In the genomic region with DNA sequence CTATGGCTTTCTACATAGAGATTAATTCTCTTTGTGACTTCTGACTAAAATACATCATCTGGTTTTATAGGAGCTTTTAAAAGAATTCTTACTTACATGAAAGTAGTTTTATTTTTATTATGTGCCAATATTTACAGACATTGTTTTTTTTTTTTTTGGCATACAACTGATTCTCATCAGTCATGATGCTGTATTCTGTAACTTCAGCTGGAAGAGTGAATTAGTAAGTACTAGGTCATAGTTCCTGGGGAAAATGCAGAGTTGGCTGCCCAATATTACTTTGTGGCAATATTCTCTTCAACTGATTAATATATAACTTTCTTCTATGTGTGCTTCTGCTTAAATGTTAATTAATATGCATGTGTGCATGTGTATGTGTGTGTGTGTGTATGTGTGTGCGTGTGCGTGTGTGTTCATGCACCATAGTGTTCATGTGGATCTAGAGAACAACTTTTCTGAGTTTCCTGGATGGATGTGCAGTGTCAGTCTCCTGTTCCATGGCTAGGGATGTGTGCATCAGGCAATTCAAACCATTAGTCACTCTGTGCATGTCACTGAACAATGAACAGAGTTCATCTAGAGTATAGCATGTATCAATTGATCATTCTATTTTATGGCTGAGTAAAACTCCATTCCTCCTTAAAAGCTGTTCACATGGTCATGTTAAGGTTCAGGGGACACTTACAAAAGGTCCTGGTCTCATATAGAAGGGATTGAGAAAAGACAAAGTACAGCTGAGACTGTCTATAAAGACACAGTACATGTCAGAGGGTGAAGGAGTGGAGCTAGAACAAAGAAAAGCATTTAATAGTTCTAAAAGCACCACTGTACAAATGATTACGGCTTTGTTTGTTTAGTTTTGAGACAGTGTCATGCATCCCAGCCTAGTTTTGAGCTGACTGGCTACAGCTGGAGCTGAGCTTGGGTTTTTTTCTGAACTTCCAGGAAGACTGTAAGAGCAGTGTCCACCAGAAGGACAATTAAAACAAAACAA, we compare ENCODE assay signal across 21 mouse cellular contexts.
DNase-seq lines count a peak whose midpoint lies in the region; ATAC-seq and TF ChIP-seq lines count a peak whose summit lies in the region.
"Had no signal": no experiment of that assay in that cellular context is flagged by ENCODE, and none has a peak within 500 bp of the region (broad histone marks: within the 10 kb centered on the region; RNA-seq: fewer than 3 reads in every experiment).

No protein-coding gene starts in this region.

- H3K36me3 ChIP-seq in kidney, embryonic 15.5 days = no peaks in the 10 kb centered on the region
- H3K36me3 ChIP-seq in lung, postnatal 0 days (ENCODE audit: insufficient read depth, low read length) = no peaks in the 10 kb centered on the region
- H3K36me3 ChIP-seq in intestine, embryonic 16.5 days (ENCODE audit: control insufficient read depth, insufficient read depth, low read length) = no peaks in the 10 kb centered on the region
- H3K36me3 ChIP-seq: embryonic facial prominence, embryonic 13.5 days; forebrain, embryonic 12.5 days; heart, embryonic 10.5 days had no signal

- ATAC-seq in kidney, embryonic 15.5 days (replicated peaks; ENCODE audit: low FRiP score) = peak; percentile 91
- ATAC-seq in lung, postnatal 0 days = peak; percentile 37
- ATAC-seq in intestine, embryonic 16.5 days = peak; percentile 23; the same call in 1 of the 2 replicates
- ATAC-seq: forebrain, embryonic 16.5 days had no signal

- no peak for TF ChIP-seq CTCF in lung, postnatal 0 days (IDR thresholded peaks at IDR 0.05)

- no peak overlapping the region for H3K9ac ChIP-seq in kidney, embryonic 15.5 days
- no peak overlapping the region for H3K9ac ChIP-seq in lung, postnatal 0 days (replicated peaks; ENCODE audit: low read depth)
- no peak overlapping the region for H3K9ac ChIP-seq in intestine, embryonic 16.5 days (ENCODE audit: low read depth, low read length)
- H3K9ac ChIP-seq: embryonic facial prominence, embryonic 13.5 days; forebrain, embryonic 12.5 days had no signal

- no peaks in the 10 kb centered on the region for H3K27me3 ChIP-seq in kidney, embryonic 15.5 days
- no peaks in the 10 kb centered on the region for H3K27me3 ChIP-seq in lung, postnatal 0 days (replicated peaks; ENCODE audit: insufficient read depth, low read length)
- no peaks in the 10 kb centered on the region for H3K27me3 ChIP-seq in intestine, embryonic 16.5 days (replicated peaks; ENCODE audit: control insufficient read depth, insufficient read depth, low read length)
- H3K27me3 ChIP-seq: embryonic facial prominence, embryonic 13.5 days; forebrain, embryonic 12.5 days had no signal

- no peak for DNase-seq in kidney, postnatal 25 days
- DNase-seq in kidney, postnatal 14 days = peak; percentile 18
- no peak for DNase-seq in kidney, adult 8-10 months
- peak; percentile 28 for DNase-seq in lung, postnatal 0 days (ENCODE audit: low spot score)
- no peak for DNase-seq in lung, postnatal 4 days
- DNase-seq in testis, postnatal 10 days (ENCODE audit: low spot score) = no peak
- DNase-seq: adrenal gland, adult 2 months; adrenal gland, postnatal 25 days; cerebellum, adult 18-20 months; cerebellum, adult 9-11 months; cerebellum, postnatal 36 days; gastrocnemius, postnatal 10 days; heart, adult 18-20 months; heart, postnatal 10 days; heart, postnatal 4 days had no signal

- H3K27ac ChIP-seq in kidney, embryonic 15.5 days = peak overlapping the region; percentile 75
- no peak overlapping the region for H3K27ac ChIP-seq in lung, postnatal 0 days (ENCODE audit: low read length)
- H3K27ac ChIP-seq in intestine, embryonic 16.5 days (ENCODE audit: low read length) = no peak overlapping the region
- H3K27ac ChIP-seq: embryonic facial prominence, embryonic 13.5 days; forebrain, embryonic 12.5 days; heart, embryonic 10.5 days had no signal

- no peak overlapping the region for H3K4me2 ChIP-seq in kidney, embryonic 15.5 days
- no peak overlapping the region for H3K4me2 ChIP-seq in lung, postnatal 0 days (replicated peaks; ENCODE audit: low read depth, low read length)
- no peak overlapping the region for H3K4me2 ChIP-seq in intestine, embryonic 16.5 days (ENCODE audit: low read depth, low read length)
- H3K4me2 ChIP-seq: embryonic facial prominence, embryonic 13.5 days; forebrain, embryonic 12.5 days had no signal

- no peaks in the 10 kb centered on the region for H3K9me3 ChIP-seq in kidney, embryonic 15.5 days (replicated peaks)
- no peaks in the 10 kb centered on the region for H3K9me3 ChIP-seq in lung, postnatal 0 days (ENCODE audit: low read length)
- 0 out of 2 replicates have a peak, but pooled peaks cover 4% of the 10 kb centered on the region for H3K9me3 ChIP-seq in intestine, embryonic 16.5 days (ENCODE audit: control insufficient read depth, low read length)
- H3K9me3 ChIP-seq: embryonic facial prominence, embryonic 13.5 days; forebrain, embryonic 12.5 days; heart, embryonic 10.5 days had no signal

- WGBS in kidney, embryonic 15.5 days = 68% methylated on average over 3 of the region's 3 CpGs
- WGBS in lung, postnatal 0 days = 57% methylated on average over 3 of the region's 3 CpGs
- 75% methylated on average over 3 of the region's 3 CpGs for WGBS in intestine, embryonic 16.5 days

- no peak for TF ChIP-seq EP300 in lung, postnatal 0 days (IDR thresholded peaks at IDR 0.05)

- no peak overlapping the region for H3K4me3 ChIP-seq in kidney, embryonic 15.5 days (replicated peaks)
- no peak overlapping the region for H3K4me3 ChIP-seq in lung, postnatal 0 days (ENCODE audit: low read depth, low read length)
- H3K4me3 ChIP-seq in intestine, embryonic 16.5 days (ENCODE audit: low read length) = no peak overlapping the region
- H3K4me3 ChIP-seq: embryonic facial prominence, embryonic 13.5 days; forebrain, embryonic 12.5 days; heart, embryonic 10.5 days had no signal

- peaks cover 5% of the 10 kb centered on the region; the same call in 1 of the 2 replicates for H3K4me1 ChIP-seq in kidney, embryonic 15.5 days
- H3K4me1 ChIP-seq in lung, postnatal 0 days (ENCODE audit: insufficient read depth, low read depth, low read length) = no peaks in the 10 kb centered on the region
- no peaks in the 10 kb centered on the region for H3K4me1 ChIP-seq in intestine, embryonic 16.5 days (ENCODE audit: control insufficient read depth, insufficient read depth, low read length)
- H3K4me1 ChIP-seq: embryonic facial prominence, embryonic 13.5 days; forebrain, embryonic 12.5 days; heart, embryonic 10.5 days had no signal

Comparison
In these comparisons a context has a peak if more than half of its experiments do, and no peak if none do; other contexts are left out.
1. DNase-seq: peak in kidney, postnatal 14 days (single experiment) and lung, postnatal 0 days (single experiment); none in kidney, postnatal 25 days (0 of 2), kidney, adult 8-10 months (0 of 2), lung, postnatal 4 days (0 of 2) and testis, postnatal 10 days (single experiment).
2. ATAC-seq: peak in every context shown above with its lines; median percentile 91 in kidney, embryonic 15.5 days; 37 in lung, postnatal 0 days; 23 in intestine, embryonic 16.5 days.